Mouse (Mus musculus): ENCODE data around the gene Asgr1. TPM values are rescaled to one million over a fixed set of nuclear protein-coding genes. Genes with fewer than 3 reads are reported as not detected.

Gene Asgr1
- polyA plus RNA-seq, 1 experiment from 2014 or later = 458 TPM

DNA sequence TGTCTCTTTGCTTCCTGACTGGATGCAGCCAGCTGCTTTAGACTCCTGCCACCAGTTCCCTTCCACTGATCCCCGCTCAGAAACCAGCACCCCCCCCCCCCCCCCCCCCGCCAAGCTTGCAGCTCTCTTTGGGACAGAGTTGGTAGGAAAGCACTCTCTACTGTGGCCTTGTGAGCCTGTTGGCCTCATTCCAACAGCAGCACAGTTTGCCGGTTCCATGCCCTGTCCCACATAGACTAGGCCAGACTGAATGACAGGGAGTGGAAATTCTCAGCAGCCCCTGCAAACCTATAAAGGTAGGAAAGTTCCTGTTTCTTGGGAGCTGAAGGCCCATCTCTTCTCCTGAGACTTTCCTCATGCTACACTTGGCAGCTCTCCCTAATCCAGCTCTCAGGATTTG is 23.6 kb downstream of the Asgr1 start:
- TF ChIP-seq CTCF (IDR thresholded peaks at IDR 0.05; ENCODE audit: low read depth) (no peak), EP300 (IDR thresholded peaks at IDR 0.05; ENCODE audit: low read depth) (no peak)
- Histone ChIP-seq H3K9ac (replicated peaks) (no peak overlapping the region), H3K4me1 (ENCODE audit: insufficient read depth) (peaks cover 29% of the 10 kb centered on the region), H3K36me3 (replicated peaks; ENCODE audit: insufficient read depth, low read length) (no peaks in the 10 kb centered on the region), H3K4me3 (ENCODE audit: low read depth, low read length) (no peak overlapping the region), H3K9me3 (ENCODE audit: low read length) (no peaks in the 10 kb centered on the region), H3K27ac (ENCODE audit: low read depth) (no peak overlapping the region), H3K4me2 (ENCODE audit: low read depth, low read length) (no peak overlapping the region), H3K27me3 (ENCODE audit: insufficient read depth, low read length) (no peaks in the 10 kb centered on the region)
- 54% methylated on average over 3 of the region's 3 CpGs for WGBS (ENCODE audit: insufficient replicate concordance)
- ATAC-seq (no peak), DNase-seq (no peak)

DNA sequence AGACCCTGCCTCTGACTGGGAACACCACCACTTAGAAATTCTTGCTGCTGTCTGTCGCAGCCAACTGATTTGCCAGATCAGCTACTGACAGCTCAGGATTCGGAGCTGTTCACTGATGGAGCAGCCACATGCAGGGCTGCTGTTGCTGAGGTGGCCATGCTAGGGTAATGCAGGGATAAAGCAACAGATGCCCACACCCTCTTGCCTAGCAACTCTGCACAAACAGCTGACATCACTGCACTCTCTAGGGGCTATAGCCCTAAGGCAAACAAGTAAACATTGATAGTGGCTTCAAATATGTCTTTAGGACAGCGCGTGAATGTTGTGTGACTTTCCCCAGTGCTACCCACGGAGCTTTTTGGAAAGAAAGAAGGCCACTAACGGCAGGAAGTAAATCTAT is 25.3 kb downstream of the Asgr1 start:
- no peaks in the 10 kb centered on the region for H3K27me3 ChIP-seq (ENCODE audit: insufficient read depth, low read length)
- no peak overlapping the region for H3K4me3 ChIP-seq (ENCODE audit: low read depth, low read length)
- ATAC-seq (no peak), DNase-seq (no peak)
- no peak overlapping the region for H3K9ac ChIP-seq (replicated peaks)
- no peak overlapping the region for H3K4me2 ChIP-seq (ENCODE audit: low read depth, low read length)
- 54% methylated on average over 6 of the region's 6 CpGs for WGBS (ENCODE audit: insufficient replicate concordance)
- no peaks in the 10 kb centered on the region for H3K36me3 ChIP-seq (replicated peaks; ENCODE audit: insufficient read depth, low read length)
- H3K4me1 ChIP-seq (ENCODE audit: insufficient read depth) = peaks cover 29% of the 10 kb centered on the region
- TF ChIP-seq EP300 (IDR thresholded peaks at IDR 0.05; ENCODE audit: low read depth) (no peak), CTCF (IDR thresholded peaks at IDR 0.05; ENCODE audit: low read depth) (no peak)
- H3K9me3 ChIP-seq (ENCODE audit: low read length) = no peaks in the 10 kb centered on the region
- no peak overlapping the region for H3K27ac ChIP-seq (ENCODE audit: low read depth)

DNA sequence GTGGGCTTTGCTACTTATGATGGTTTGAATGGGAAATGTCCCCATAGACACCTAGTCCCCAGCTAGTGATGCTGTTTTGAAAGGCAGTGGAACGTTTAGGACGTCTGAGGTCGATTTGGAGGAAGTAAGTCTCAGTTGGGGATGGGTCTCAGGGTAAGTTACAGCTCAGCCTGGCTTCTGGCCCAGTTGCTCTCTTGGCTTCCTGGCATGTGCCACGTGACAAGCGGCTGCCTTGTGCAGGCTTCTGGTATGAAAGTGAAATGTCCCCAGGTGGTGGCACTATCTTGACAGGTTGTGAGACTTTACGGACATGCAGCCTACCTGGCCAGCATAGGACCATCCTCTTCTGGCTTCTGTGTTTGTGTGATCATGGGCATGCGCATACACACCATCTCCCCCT is 26.0 kb downstream of the Asgr1 start:
- DNase-seq = peak; percentile 41
- H3K4me3 ChIP-seq (ENCODE audit: low read depth, low read length) = no peak overlapping the region
- no peak overlapping the region for H3K27ac ChIP-seq (ENCODE audit: low read depth)
- no peaks in the 10 kb centered on the region for H3K27me3 ChIP-seq (ENCODE audit: insufficient read depth, low read length)
- 40% methylated on average over 7 of the region's 7 CpGs for WGBS (ENCODE audit: insufficient replicate concordance)
- no peak for ATAC-seq
- no peak overlapping the region for H3K4me2 ChIP-seq (ENCODE audit: low read depth, low read length)
- TF ChIP-seq EP300 (IDR thresholded peaks at IDR 0.05; ENCODE audit: low read depth) (no peak), CTCF (IDR thresholded peaks at IDR 0.05; ENCODE audit: low read depth) (peak; percentile 20; the same call in 1 of the 2 replicates)
- no peak overlapping the region for H3K9ac ChIP-seq (replicated peaks)
- H3K36me3 ChIP-seq (replicated peaks; ENCODE audit: insufficient read depth, low read length) = no peaks in the 10 kb centered on the region
- no peaks in the 10 kb centered on the region for H3K9me3 ChIP-seq (ENCODE audit: low read length)
- H3K4me1 ChIP-seq (ENCODE audit: insufficient read depth) = peaks cover 27% of the 10 kb centered on the region

DNA sequence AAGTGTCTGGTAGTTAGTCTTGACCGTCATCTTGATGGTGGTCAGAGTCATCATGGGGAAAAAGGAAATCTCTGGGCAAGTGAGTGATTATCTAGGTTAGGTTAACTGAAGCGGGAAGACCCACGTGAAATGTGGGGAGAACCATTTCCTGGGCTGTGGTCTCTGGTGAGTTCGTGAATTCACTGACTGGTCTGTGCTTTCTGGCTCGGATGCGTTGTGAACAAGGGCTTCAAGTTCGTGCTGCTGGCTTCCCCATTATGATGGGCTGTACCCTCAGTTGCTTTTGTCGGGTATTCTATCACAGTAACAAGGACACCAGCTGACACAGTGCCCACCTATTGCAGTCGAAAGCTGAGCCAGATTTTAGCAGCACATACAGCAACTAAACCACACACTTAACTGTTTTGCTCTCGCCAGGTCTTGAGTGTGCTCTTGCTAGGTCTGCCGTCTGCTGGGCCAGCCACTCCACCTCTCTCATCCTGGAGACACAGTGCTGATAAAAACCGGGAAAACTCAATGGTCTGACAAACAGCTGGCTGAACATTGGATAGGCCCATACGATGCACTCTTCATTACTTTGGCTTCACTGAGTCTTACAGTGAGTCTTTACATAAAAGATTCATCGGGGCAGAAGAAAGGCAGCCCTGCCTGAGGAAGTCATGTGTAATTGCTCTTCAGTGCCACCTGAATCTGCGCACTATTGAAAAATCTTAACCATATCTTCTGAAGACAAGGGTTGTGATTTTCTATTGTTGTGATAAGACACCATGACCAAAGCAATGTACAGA is 27.1 kb downstream of the Asgr1 start:
- ATAC-seq (no peak), DNase-seq (no peak)
- Histone ChIP-seq H3K4me2 (ENCODE audit: low read depth, low read length) (no peak overlapping the region), H3K27me3 (ENCODE audit: insufficient read depth, low read length) (no peaks in the 10 kb centered on the region), H3K4me3 (ENCODE audit: low read depth, low read length) (no peak overlapping the region), H3K9ac (replicated peaks) (no peak overlapping the region), H3K9me3 (ENCODE audit: low read length) (no peaks in the 10 kb centered on the region), H3K36me3 (replicated peaks; ENCODE audit: insufficient read depth, low read length) (no peaks in the 10 kb centered on the region), H3K4me1 (ENCODE audit: insufficient read depth) (peaks cover 22% of the 10 kb centered on the region), H3K27ac (ENCODE audit: low read depth) (no peak overlapping the region)
- no peak for TF ChIP-seq CTCF (IDR thresholded peaks at IDR 0.05; ENCODE audit: low read depth)
- no peak for TF ChIP-seq EP300 (IDR thresholded peaks at IDR 0.05; ENCODE audit: low read depth)
- WGBS (ENCODE audit: insufficient replicate concordance) = 60% methylated on average over 15 of the region's 15 CpGs

DNA sequence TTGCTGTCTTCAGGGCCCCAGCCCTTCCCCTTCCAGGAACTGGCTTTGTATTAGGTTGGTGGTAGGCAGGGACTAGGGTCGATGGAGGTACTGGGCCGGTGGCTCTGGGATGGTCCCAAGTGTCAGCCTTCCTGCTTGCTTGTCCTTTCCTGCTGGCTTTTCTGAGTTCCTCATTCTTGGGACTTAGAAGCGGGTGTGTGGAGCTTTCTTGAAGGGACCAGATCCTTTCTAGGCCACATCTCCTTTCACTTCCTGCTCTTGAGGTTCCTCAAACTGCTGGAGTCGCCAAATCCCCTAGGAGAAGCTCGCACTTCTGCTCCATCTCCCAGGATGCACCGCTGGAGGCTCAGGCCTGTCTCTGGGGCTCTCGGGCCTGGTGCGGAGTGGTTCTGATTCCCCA is 30.7 kb downstream of the Asgr1 start:
- no peaks in the 10 kb centered on the region for H3K36me3 ChIP-seq (replicated peaks; ENCODE audit: insufficient read depth, low read length)
- TF ChIP-seq EP300 (IDR thresholded peaks at IDR 0.05; ENCODE audit: low read depth) (no peak), CTCF (IDR thresholded peaks at IDR 0.05; ENCODE audit: low read depth) (no peak)
- ATAC-seq = 0 out of 2 replicates have a peak, but pooled peaks have one; percentile 27
- DNase-seq = no peak
- H3K9me3 ChIP-seq (ENCODE audit: low read length) = 0 out of 2 replicates have a peak, but pooled peaks cover 4% of the 10 kb centered on the region
- no peak overlapping the region for H3K27ac ChIP-seq (ENCODE audit: low read depth)
- WGBS (ENCODE audit: insufficient replicate concordance) = 60% methylated on average over 8 of the region's 8 CpGs
- H3K4me3 ChIP-seq (ENCODE audit: low read depth, low read length) = no peak overlapping the region
- H3K4me2 ChIP-seq (ENCODE audit: low read depth, low read length) = no peak overlapping the region
- H3K4me1 ChIP-seq (ENCODE audit: insufficient read depth) = peaks cover 7% of the 10 kb centered on the region
- no peak overlapping the region for H3K9ac ChIP-seq (replicated peaks)
- no peaks in the 10 kb centered on the region for H3K27me3 ChIP-seq (ENCODE audit: insufficient read depth, low read length)

DNA sequence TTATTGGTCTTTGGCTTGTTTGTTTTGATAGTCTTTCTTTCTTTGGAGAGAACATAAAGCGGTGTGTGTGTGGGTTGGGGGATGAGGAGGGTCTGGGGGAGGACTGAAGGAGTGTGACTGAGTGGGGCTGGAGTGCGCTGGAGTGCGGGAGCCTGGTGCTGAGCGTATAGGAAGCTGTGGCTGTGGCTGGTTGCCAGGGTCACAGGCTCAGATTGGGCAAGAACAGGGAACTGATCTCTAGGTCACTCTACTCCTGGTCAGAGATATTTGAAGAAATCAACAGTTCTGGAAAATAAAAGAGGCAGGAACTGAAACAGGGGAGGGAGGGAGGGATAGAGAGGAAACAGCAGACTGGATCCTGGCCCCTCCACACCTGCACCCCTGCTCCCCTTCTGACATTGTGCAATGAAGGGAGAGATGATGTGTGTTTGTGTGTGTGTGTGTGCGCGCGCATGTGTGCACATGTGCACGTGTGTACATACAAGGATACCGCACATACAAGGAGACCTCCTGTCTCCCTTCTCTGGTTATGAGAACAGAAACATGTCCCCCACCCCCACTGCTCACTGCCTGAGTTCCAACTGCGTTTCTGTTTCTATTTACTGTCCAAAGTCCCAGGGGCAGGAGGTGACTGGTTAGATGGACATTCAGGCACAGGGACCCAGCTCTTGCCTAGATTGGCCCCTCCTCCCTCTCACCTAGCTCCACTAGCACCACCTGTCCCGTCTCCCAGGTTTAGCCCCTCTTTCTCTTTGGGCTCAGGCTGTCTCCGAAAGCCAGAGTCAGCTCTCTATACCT is 38.3 kb downstream of the Asgr1 start, which contains the start of gene Asgr2:
Gene Asgr2 (plus strand): TSS at position 659 of the 798 bp plus-strand sequence.
- peak within 1 kb of the TSS; percentile 96 for H3K27ac ChIP-seq (ENCODE audit: low read depth)
- no peak for TF ChIP-seq CTCF (IDR thresholded peaks at IDR 0.05; ENCODE audit: low read depth)
- no peak for TF ChIP-seq EP300 (IDR thresholded peaks at IDR 0.05; ENCODE audit: low read depth)
- no peaks in the 10 kb centered on the region for H3K27me3 ChIP-seq (ENCODE audit: insufficient read depth, low read length)
- 39% methylated on average over 12 of the region's 12 CpGs for WGBS (ENCODE audit: insufficient replicate concordance)
- peak within 1 kb of the TSS; percentile 20; the same call in 1 of the 2 replicates for H3K4me3 ChIP-seq (ENCODE audit: low read depth, low read length)
- peaks cover 4% of the 10 kb centered on the region; the same call in 1 of the 2 replicates for H3K4me1 ChIP-seq (ENCODE audit: insufficient read depth)
- H3K4me2 ChIP-seq (ENCODE audit: low read depth, low read length) = peak within 1 kb of the TSS; percentile 61
- no peaks in the 10 kb centered on the region for H3K36me3 ChIP-seq (replicated peaks; ENCODE audit: insufficient read depth, low read length)
- H3K9ac ChIP-seq (replicated peaks) = peak within 1 kb of the TSS; percentile 46
- H3K9me3 ChIP-seq (ENCODE audit: low read length) = no peaks in the 10 kb centered on the region
- ATAC-seq (peak; percentile 96), DNase-seq (peak; percentile 78)
